Mouse (Mus musculus) monocyte, adult 59 days (primary cell): ENCODE results near the gene Gapdh. TPM values are rescaled to one million over a fixed set of nuclear protein-coding genes. Genes with fewer than 3 reads are reported as not detected.

Source experiments
- total RNA-seq, 2 experiments: library from RNA; stranded (reverse); gene quantifications; one replicate each; pipeline ENCODE4 v1.2.4; 2023

Gene Gapdh
- 100 to 1,000 TPM; 641 to 753 TPM for total RNA-seq

DNA sequence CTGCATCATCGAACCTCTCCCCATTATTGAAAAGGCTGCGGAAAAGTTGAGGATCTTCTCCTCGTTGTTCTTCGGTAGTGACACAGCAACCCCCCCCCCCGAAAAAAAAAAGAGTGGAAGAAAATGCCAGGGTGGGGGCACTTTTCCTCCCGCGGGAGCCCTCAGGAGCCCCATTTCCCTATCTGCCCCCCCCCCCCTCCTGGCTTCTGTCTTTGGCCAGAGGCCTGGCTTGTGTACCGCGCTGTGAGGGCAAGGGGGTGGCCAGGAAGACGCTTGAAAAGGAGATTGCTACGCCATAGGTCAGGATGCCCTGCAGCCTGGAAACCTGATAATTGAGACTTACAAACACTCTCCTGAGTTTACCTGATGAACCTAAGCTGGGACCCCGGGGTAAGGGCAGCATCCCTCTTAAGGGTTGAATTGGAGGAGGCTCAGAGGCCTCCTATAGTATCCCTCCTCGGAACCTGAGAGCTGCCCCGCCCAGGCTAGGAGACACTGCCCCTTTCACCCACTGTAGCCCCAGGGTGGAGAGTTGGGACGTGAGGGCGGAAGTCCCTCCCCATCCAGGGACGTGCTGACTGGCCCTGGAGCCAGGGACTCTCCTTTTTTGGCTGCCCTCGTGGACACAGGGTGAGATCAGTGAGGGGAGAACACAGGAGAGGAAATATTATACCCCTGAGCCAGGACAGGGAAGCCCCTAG lies at the start of gene Gapdh:
TSS of gene Gapdh (minus strand) at position 417 of the 701 bp plus-strand sequence.

DNA sequence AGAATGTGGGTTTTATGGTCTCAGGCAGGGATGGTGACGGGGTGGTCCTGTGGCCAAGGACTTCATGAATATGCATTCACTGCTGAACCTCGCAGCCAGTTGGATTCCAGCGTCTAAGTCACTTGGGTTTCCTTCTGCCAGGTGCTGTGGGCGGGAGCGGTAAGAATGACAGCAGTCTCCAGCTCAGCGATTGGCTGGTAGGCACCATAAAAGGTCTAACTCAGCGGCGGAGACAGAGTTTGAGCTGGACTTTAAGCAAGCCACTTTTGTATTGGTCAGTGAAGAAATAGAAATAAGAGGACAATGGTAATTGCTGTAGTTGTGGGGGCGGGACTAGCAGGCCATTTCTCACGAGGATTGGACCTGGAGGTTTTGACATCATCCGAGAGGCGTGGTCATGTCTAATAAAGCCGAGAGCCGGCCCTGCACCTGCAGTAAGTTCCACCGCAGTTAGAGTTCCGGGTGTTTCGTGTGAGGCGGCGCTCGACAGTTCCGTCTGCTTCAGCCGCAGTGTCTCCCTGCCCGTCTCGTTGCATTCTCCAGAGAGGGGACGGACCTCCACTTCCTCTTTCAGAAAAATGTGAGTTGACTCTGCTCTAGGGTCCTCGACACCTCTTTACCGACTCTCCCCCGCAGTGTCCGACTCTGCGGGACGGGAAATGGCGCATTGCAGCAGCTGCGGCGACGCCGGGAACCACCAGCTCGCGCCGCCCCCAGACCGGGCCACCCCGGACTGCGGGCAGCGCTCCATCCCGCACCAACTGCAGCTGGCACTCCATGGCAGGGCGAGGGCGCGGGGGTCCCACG lies 49.1 kb upstream of the Gapdh start, which contains the start of gene Vamp1:
TSS of gene Vamp1 (plus strand) at position 404 of the 807 bp plus-strand sequence.

DNA sequence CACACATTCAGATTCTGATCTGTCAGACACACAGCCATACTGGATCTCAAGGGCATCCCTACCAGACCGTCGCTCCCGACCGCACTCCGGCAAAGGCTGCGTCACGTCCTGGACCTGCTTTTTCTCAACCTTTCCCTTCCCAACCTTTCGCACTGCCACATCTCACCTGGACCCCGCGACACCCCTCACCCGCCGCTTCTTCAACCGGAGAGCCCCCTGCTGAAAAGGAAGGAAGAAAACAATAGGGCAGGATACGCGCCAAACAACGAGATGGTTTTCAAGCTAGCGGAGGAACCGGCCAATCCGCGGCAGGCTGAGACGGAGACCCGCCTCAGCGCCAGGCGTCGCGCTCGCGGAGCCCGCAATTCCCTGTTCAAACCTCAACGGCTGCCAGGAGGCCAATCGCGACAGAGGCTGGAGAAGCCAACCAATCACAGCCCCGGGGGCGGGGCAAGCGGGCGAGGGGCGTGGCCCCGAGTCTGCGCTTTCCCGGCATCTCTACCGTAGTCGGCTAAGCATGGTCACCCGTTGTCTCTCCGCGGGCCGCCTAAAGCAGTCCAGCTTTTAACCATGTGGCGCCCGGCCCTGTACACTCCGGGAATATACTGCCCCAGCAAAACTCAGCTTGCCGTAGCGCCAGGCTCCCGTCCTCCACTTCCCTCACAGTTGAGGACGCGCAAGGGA lies 25.2 kb upstream of the Gapdh start, which contains the start of the genes Ncapd2 and Mrpl51:
TSS of gene Ncapd2 (minus strand) at position 370 of the 684 bp plus-strand sequence.
TSS of gene Mrpl51 (plus strand) at position 470 of the 684 bp plus-strand sequence.

DNA sequence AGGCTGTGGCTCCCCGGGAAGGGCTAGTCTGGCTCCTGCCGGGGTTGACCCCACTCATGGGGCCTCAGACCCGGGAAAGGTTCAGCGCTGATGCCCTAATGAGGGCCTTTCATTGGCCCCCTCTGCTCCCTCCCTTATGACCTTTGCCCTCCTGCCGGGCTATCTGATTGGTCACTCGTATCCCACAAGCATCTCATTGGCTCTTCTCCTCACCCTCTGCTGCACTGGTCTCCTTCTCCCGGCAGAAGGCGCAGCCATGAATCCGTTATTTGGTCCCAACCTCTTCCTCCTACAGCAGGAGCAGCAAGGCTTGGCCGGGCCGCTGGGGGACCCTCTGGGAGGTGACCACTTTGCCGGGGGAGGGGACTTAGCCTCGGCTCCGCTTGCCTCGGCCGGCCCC lies 21.3 kb downstream of the Gapdh start, which contains the start of gene Iffo1:
TSS of gene Iffo1 (plus strand) at position 241 of the 400 bp plus-strand sequence.

DNA sequence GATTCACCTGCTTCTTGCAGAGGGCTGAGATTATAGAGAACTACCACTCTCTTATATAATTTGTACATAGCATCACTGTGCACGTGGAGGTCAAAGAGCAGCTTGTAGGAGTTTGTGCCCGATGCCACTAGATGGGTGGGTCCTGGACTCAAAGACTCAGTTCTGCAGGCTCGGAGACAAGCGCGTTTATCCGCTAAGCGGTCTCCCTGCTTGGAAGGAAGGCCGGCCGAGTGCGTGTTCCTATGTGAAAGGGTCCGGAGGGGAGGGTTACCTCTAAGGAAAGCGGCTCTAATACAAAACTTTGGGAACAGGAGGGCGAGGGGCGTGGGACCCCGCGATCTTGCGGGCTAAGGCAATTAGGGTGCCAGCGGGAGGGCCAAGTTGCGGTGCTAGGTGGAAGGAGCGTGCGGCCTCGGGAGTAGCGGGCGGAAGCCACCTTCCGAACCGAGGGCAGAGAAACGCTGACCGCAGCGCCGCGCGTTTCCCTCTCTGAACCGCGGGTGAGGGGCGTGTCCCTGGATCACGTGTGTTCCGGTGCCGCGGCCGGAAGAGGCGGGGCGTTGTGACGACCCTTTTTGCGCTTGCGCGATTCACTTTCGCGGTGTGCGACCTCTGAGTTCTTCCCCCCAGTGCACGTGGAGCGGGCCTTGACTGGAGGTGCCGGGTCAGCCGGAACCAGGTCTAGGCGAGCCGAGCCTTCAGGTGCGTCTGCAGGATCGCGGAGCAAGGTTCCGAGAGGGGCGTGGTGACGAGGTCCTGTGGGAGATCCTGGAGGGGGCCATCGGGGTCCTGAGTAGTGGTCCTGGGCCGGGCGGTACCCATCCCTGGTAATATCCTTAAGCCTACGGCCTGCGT lies 34.7 kb downstream of the Gapdh start, which contains the start of gene Nop2:
TSS of gene Nop2 (plus strand) at position 608 of the 855 bp plus-strand sequence.

Other genes starting within 250 kb of the Gapdh start
- 100 to 1,000 TPM; 216 to 239 TPM for gene Ptms, start 246.4 kb downstream of the Gapdh start, total RNA-seq
- 100 to 1,000 TPM; 124 to 137 TPM for gene Mlf2, start 235.1 kb downstream of the Gapdh start, total RNA-seq
- gene Cops7a, start 200.9 kb downstream of the Gapdh start, total RNA-seq, result 10 to 100 TPM; 37.3 to 38.4 TPM
- 1 to 10 TPM; 3.0 to 6.9 TPM for gene Pianp, start 169.8 kb downstream of the Gapdh start, total RNA-seq
- 100 to 1,000 TPM in 1 of 2 experiments, 10 to 100 TPM in 1; 89.1 to 103 TPM for gene Zfp384, start 157.3 kb downstream of the Gapdh start, total RNA-seq
- gene Ing4, start 126.7 kb downstream of the Gapdh start, total RNA-seq, result 10 to 100 TPM; 76.1 to 83.5 TPM
- 10 to 100 TPM; 16.2 to 16.5 TPM for gene Acrbp, start 116.8 kb downstream of the Gapdh start, total RNA-seq
- 10 to 100 TPM; 36.4 to 37.8 TPM for gene Lpar5, start 98.5 kb downstream of the Gapdh start, total RNA-seq
- 100 to 1,000 TPM; 186 to 187 TPM for gene Chd4, start 70.5 kb downstream of the Gapdh start, total RNA-seq
- gene Nop2, start 34.6 kb downstream of the Gapdh start, total RNA-seq, result 10 to 100 TPM; 21.7 to 22.9 TPM
- gene Iffo1, start 21.2 kb downstream of the Gapdh start, total RNA-seq, result 10 to 100 TPM; 66.4 to 71.6 TPM
- 10 to 100 TPM; 10.5 to 18.9 TPM for gene Ncapd2, start 25.2 kb upstream of the Gapdh start, total RNA-seq
- 10 to 100 TPM; 20.2 to 28.0 TPM for gene Mrpl51, start 25.3 kb upstream of the Gapdh start, total RNA-seq
- gene Vamp1, start 49.1 kb upstream of the Gapdh start, total RNA-seq, result 10 to 100 TPM; 30.3 to 32.7 TPM
- gene Tapbpl, start 65.4 kb upstream of the Gapdh start, total RNA-seq, result 10 to 100 TPM; 26.1 to 28.0 TPM
- gene Cd27, start 70.5 kb upstream of the Gapdh start, total RNA-seq, result under 1 TPM; 0.67 to 0.92 TPM
- not detected for gene Tuba3a, start 119.6 kb upstream of the Gapdh start, total RNA-seq
- gene Ltbr, start 147.4 kb upstream of the Gapdh start, total RNA-seq, result 10 to 100 TPM; 88.3 to 93.0 TPM
- gene Scnn1a, start 154.2 kb upstream of the Gapdh start, total RNA-seq, result 10 to 100 TPM; 14.4 to 16.7 TPM
- gene Tnfrsf1a, start 182.9 kb upstream of the Gapdh start, total RNA-seq, result 100 to 1,000 TPM; 367 to 406 TPM
- not detected for gene Plekhg6, start 214.3 kb upstream of the Gapdh start, total RNA-seq